Mouse (Mus musculus) limb, embryonic 13.5 days (tissue): ENCODE measurements around the gene Parp14. TPM values are rescaled to one million over a fixed set of nuclear protein-coding genes. Genes with fewer than 3 reads are reported as not detected.

Experiments
- ATAC-seq: fragments of 200-750 bp; cut with Nextera tagmentation; 2 replicates; pipeline ENCODE4 v1.8.0; 2017; ENCODE audit warnings: low read depth, moderate number of reproducible peaks, moderate TSS enrichment; ENCODE audit not compliant: low FRiP score
- H3K27ac ChIP-seq: fragments of 300-500 bp; sonication (generic); 2 replicates; pipeline ENCODE4 v1.5.1; 2015; ENCODE audit warnings: inconsistent platforms, mild to moderate bottlenecking, moderate library complexity
- H3K27me3 ChIP-seq: fragments of 300-500 bp; sonication (generic); 2 replicates; pipeline ENCODE4 v1.6.1; 2015; ENCODE audit warnings: mild to moderate bottlenecking, inconsistent platforms
- H3K36me3 ChIP-seq: fragments of 300-500 bp; sonication (generic); 2 replicates; pipeline ENCODE4 v1.6.1; 2015; ENCODE audit warnings: inconsistent platforms, mild to moderate bottlenecking, moderate library complexity
- H3K4me1 ChIP-seq: fragments of 300-500 bp; sonication (generic); 2 replicates; pipeline ENCODE4 v1.6.1; 2015; ENCODE audit warnings: inconsistent platforms
- H3K4me2 ChIP-seq: fragments of 300-500 bp; sonication (generic); replicated peaks from 2 replicates; pipeline ENCODE4 v1.6.1; 2015; ENCODE audit warnings: inconsistent platforms, mild to moderate bottlenecking, moderate library complexity
- H3K4me3 ChIP-seq: fragments of 300-500 bp; sonication (generic); 2 replicates; pipeline ENCODE4 v1.5.1; 2015; ENCODE audit warnings: moderate library complexity, mild to moderate bottlenecking, inconsistent platforms
- H3K9ac ChIP-seq: fragments of 300-500 bp; sonication (generic); 2 replicates; pipeline ENCODE4 v1.6.1; 2015; ENCODE audit warnings: mild to moderate bottlenecking, inconsistent platforms
- H3K9me3 ChIP-seq: fragments of 300-500 bp; sonication (generic); 2 replicates; pipeline ENCODE4 v1.6.1; 2016; ENCODE audit warnings: inconsistent platforms
- WGBS: fragments of 180-500 bp; shearing (Covaris S2); methylation state at CpG from one replicate; pipeline ENCODE4 v1.1.7; 2015; 5-methylcytosine and 5-hydroxymethylcytosine counted together
- polyA plus RNA-seq: library from polyadenylated mRNA; unstranded; fragments of >200 nt; fragmentation: Nextera tagmentation; extraction: Ambion mirVana; gene quantifications from 2 replicates; pipeline ENCODE4 v1.2.1, GENCODE M21; 2015

Gene Parp14
- 0.57 and 0.59 TPM in 2 replicates for polyA plus RNA-seq

- peak; percentile 36; the same call in 1 of the 2 replicates for ATAC-seq
- Histone ChIP-seq H3K27ac (no peak within 1 kb of the TSS), H3K9ac (peak within 1 kb of the TSS; percentile 76), H3K9me3 (no peaks in the 10 kb centered on the region), H3K4me1 (peaks cover 12% of the 10 kb centered on the region), H3K4me3 (peak within 1 kb of the TSS; percentile 66), H3K27me3 (peaks cover 34% of the 10 kb centered on the region), H3K4me2 (peak within 1 kb of the TSS; percentile 95), H3K36me3 (no peaks in the 10 kb centered on the region)
- WGBS = 1% methylated on average over 38 of the region's 38 CpGs
Observed at GRCm38 (mm10) chr16:35871048-35871851, at the start of gene Parp14. TSS of gene Parp14 (minus strand) at chr16:35871544.

DNA sequence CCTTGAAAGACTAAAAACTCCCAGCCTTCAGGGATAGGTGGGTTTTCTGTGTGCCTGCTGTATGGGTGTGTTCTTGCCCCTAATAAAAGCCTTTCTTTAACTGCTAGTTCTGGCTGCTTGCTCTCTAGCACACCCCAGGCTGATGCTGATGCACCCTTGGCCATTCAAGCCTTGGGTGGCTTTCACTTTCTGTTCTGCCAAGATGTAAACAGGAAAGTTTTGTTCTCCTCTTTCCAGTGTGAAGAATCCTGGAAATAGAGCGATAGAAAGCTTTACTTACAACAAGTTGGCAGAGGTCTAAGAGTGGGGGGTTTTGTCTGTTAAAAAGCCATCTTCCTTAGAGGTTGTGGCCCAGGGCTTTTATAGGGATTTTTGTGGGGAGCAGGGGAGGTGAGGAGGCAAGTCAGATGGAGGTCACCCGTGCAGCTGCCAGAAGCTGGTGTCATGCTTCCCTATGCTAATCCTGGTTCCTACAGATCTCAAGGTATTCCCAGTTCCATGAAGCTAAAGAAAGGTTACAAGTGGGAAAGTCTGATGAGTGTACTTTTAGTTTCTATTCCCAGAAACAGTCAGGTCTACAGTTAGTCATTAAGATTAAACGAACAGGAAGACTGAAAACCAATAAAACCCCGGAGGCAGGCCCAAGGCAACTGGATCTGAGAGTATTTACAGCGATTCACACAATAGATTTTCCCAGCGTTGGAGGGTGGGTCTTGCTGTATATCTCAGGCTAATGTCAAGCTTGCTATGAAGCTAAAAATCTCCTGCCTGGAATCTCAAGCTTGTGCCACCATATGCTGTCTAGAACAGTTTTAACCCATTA, 47.6 kb upstream of the Parp14 start:
- WGBS = 38% methylated on average over 6 of the region's 6 CpGs

GRCm38 (mm10) chr16:35914301-35914700, 43.0 kb upstream of the Parp14 start:
- Histone ChIP-seq H3K27me3 (no peaks in the 10 kb centered on the region), H3K27ac (no peak overlapping the region), H3K4me3 (no peak overlapping the region), H3K4me1 (peaks cover 7% of the 10 kb centered on the region; the same call in 1 of the 2 replicates), H3K4me2 (no peak overlapping the region), H3K9me3 (no peaks in the 10 kb centered on the region), H3K36me3 (no peaks in the 10 kb centered on the region), H3K9ac (no peak overlapping the region)
- 65% methylated on average over 5 of the region's 5 CpGs for WGBS
- no peak for ATAC-seq

More for the DNA sequence above, 47.6 kb upstream of the Parp14 start:
- no peaks in the 10 kb centered on the region for H3K9me3 ChIP-seq
- no peaks in the 10 kb centered on the region for H3K27me3 ChIP-seq
- no peaks in the 10 kb centered on the region for H3K36me3 ChIP-seq
- ATAC-seq = 0 out of 2 replicates have a peak, but pooled peaks have one; percentile 32
- H3K4me2 ChIP-seq = no peak overlapping the region
- H3K27ac ChIP-seq = no peak overlapping the region; the same call in 1 of the 2 replicates
- peaks cover 7% of the 10 kb centered on the region; the same call in 1 of the 2 replicates for H3K4me1 ChIP-seq
- no peak overlapping the region for H3K4me3 ChIP-seq
- H3K9ac ChIP-seq = no peak overlapping the region

DNA sequence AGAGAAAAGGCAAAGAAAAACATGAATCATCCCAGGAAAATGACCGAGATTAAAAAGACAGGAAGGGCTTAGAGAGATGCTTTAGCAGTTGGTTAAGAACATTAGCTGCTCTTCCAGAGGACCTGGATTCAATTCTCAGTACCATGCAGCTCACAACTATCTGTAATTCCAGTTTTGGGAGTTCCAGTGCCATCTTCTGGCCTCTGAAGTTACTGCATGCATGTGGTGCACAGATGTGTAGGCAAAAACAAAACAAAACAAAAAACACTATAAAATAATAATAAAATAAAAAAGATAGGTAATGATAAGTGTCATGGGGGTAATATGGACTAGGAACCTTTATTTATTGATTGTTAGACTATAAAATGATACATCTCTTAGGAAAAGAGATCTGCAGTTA, 42.2 kb upstream of the Parp14 start:
- Histone ChIP-seq H3K4me3 (no peak overlapping the region), H3K27me3 (no peaks in the 10 kb centered on the region), H3K9me3 (no peaks in the 10 kb centered on the region), H3K27ac (no peak overlapping the region), H3K9ac (no peak overlapping the region), H3K4me1 (0 out of 2 replicates have a peak, but pooled peaks cover under 1% of the 10 kb centered on the region), H3K36me3 (no peaks in the 10 kb centered on the region), H3K4me2 (no peak overlapping the region)
- WGBS = 60% methylated on average over 1 of the region's 1 CpGs
- ATAC-seq = no peak

- H3K27me3 ChIP-seq = no peaks in the 10 kb centered on the region
- H3K4me3 ChIP-seq = no peak overlapping the region
- H3K9ac ChIP-seq = no peak overlapping the region
- H3K27ac ChIP-seq = no peak overlapping the region
- 84% methylated on average over 3 of the region's 3 CpGs for WGBS
- no peaks in the 10 kb centered on the region for H3K9me3 ChIP-seq
- no peaks in the 10 kb centered on the region for H3K36me3 ChIP-seq
- no peaks in the 10 kb centered on the region for H3K4me1 ChIP-seq
- no peak for ATAC-seq
- H3K4me2 ChIP-seq = no peak overlapping the region
Observed at GRCm38 (mm10) chr16:35911449-35911848, 40.1 kb upstream of the Parp14 start.

DNA sequence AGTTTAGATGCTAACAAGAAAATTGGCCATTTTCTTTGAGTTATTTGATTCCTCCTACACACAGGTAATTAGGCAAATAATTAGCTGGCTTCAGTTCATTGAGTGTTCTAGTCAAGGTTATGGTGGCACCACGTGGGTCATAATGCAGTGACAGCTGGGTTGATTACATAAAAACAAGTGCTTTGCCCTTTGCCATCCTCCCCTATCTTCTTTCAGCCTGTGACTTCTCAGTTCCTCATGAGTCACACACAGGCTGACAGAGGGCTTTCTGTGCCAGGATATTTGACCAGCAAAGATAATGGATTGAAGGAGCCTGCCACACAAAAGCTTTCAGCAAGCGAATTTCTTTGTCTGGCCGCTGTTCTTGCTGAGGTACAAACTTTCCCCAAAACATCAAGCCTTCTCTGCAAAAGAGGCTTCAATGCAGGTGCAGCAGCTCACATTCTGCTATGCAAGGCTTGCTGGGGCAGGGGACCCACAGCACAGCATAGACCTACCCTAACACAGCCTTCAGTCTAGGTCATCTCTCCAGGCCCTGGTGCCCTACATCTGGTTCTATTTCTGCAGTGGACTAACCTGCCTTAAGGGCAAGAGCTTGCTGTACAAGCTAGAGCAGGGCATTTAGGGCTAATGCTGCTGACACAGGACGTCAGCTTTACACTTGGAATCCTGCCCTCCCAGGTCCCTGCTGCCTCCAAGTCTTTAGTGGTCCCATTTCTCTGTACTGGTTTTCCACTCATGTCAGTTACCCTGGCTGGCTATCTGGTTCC, 36.3 kb upstream of the Parp14 start:
- no peaks in the 10 kb centered on the region for H3K36me3 ChIP-seq
- WGBS = 71% methylated on average over 4 of the region's 4 CpGs
- H3K4me3 ChIP-seq = no peak overlapping the region
- no peaks in the 10 kb centered on the region for H3K4me1 ChIP-seq
- ATAC-seq = no peak
- H3K9ac ChIP-seq = no peak overlapping the region
- no peak overlapping the region for H3K4me2 ChIP-seq
- H3K27ac ChIP-seq = no peak overlapping the region
- no peaks in the 10 kb centered on the region for H3K27me3 ChIP-seq
- no peaks in the 10 kb centered on the region for H3K9me3 ChIP-seq

GRCm38 (mm10) chr16:35906887-35907286, 35.5 kb upstream of the Parp14 start:
- no peaks in the 10 kb centered on the region for H3K4me1 ChIP-seq
- no peaks in the 10 kb centered on the region for H3K36me3 ChIP-seq
- no peak overlapping the region for H3K9ac ChIP-seq
- WGBS = 85% methylated on average over 7 of the region's 7 CpGs
- H3K27ac ChIP-seq = no peak overlapping the region
- H3K9me3 ChIP-seq = no peaks in the 10 kb centered on the region
- ATAC-seq = no peak
- no peak overlapping the region for H3K4me2 ChIP-seq
- no peaks in the 10 kb centered on the region for H3K27me3 ChIP-seq
- H3K4me3 ChIP-seq = no peak overlapping the region

DNA sequence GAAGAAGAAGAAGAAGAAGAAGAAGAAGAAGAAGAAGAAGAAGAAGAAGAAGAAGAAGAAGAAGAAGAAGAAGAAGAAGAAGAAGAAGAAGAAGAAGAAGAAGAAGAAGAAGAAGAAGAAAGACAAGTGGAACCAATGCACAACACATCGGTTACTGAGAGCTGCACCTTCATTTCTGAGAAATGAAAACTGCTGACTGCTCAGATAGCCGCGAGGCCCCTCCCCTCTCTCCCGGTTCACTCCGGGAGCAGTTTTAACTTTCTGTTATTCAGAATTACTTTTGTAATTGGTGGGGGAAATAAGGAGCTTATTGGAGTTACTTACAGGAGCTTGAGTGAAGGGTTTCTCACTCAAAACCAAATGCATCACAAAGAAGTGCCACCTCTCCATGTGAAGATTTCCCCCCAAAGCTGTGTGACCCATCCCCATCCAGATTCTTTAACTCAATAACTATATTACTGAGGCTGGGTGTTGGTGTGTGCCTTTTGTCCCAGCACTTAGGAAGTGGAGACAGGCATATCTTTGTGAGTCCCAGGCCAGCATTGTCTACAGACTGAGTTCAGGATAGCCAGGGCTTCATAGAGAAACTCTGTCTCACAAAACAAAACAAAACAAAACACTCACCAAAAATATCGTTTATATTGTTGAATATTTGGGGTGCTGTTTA, 34.6 kb upstream of the Parp14 start:
- Histone ChIP-seq H3K9me3 (no peaks in the 10 kb centered on the region), H3K27me3 (no peaks in the 10 kb centered on the region), H3K4me3 (no peak overlapping the region), H3K4me2 (no peak overlapping the region), H3K27ac (no peak overlapping the region), H3K4me1 (no peaks in the 10 kb centered on the region), H3K36me3 (no peaks in the 10 kb centered on the region), H3K9ac (no peak overlapping the region)
- WGBS = 68% methylated on average over 6 of the region's 6 CpGs
- ATAC-seq = no peak

DNA sequence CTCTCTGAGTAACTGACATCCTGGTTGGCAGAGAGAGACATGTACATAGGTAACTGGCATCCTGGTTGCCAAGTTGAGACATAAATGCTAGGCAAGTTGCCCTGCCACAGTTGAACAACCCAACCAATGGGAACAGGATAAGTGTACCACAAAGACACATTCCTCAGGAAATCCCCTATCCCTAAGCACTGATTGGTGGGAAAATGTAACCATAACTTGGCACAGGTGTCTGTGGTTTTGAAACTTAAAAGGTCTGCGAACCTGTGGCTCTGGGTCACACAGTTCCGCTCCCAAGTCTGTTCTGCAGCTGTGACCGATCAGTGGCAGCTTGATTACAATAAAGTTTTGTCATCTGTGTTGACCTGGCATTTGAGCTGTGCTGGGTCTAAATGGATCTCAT, 34.0 kb upstream of the Parp14 start:
- ATAC-seq = no peak
- H3K36me3 ChIP-seq = no peaks in the 10 kb centered on the region
- no peaks in the 10 kb centered on the region for H3K27me3 ChIP-seq
- H3K9ac ChIP-seq = no peak overlapping the region
- H3K4me2 ChIP-seq = no peak overlapping the region
- WGBS = 48% methylated on average over 3 of the region's 3 CpGs
- no peak overlapping the region for H3K27ac ChIP-seq
- no peak overlapping the region for H3K4me3 ChIP-seq
- no peaks in the 10 kb centered on the region for H3K4me1 ChIP-seq
- H3K9me3 ChIP-seq = no peaks in the 10 kb centered on the region

DNA sequence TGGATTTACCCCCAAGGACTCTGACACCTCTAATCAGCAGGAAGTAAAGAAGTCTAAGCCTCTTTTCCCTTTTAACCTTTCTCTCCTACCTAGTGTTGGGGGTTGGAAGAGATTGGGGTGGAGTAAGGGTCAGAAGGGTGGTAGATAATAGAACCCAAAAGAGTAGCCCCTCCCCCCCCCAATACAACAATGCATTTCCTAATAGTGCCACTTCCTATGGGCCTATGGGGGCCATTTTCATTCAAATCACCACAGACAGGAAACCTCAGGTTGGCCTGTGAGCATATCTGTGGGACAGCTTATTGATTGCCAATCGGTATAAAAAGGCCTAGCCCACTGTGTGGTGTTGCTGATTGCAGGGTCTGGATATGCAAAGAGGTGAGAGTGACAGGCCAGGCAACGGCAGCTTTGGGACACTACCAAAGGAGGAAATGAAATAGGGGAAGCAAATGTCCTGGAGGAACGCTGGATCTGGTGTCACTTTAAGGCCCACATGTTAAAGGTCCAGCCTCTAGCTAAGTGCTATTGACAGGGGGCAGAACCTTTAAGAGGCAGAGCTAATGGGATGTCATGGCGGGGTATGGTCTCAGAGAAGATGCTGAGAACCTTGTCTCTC, 32.9 kb upstream of the Parp14 start:
- Histone ChIP-seq H3K27me3 (no peaks in the 10 kb centered on the region), H3K36me3 (no peaks in the 10 kb centered on the region), H3K4me2 (no peak overlapping the region), H3K9me3 (no peaks in the 10 kb centered on the region), H3K27ac (no peak overlapping the region), H3K4me1 (no peaks in the 10 kb centered on the region), H3K9ac (no peak overlapping the region), H3K4me3 (no peak overlapping the region)
- ATAC-seq = no peak
- 69% methylated on average over 4 of the region's 4 CpGs for WGBS

GRCm38 (mm10) chr16:35903014-35903640, 31.8 kb upstream of the Parp14 start:
- H3K9me3 ChIP-seq = no peaks in the 10 kb centered on the region
- 88% methylated on average over 6 of the region's 6 CpGs for WGBS

More at GRCm38 (mm10) chr16:35903014-35903640, 31.8 kb upstream of the Parp14 start:
- no peak for ATAC-seq
- H3K36me3 ChIP-seq = no peaks in the 10 kb centered on the region
- H3K27ac ChIP-seq = no peak overlapping the region
- no peak overlapping the region for H3K4me3 ChIP-seq
- H3K4me2 ChIP-seq = no peak overlapping the region
- no peaks in the 10 kb centered on the region for H3K4me1 ChIP-seq
- no peaks in the 10 kb centered on the region for H3K27me3 ChIP-seq
- H3K9ac ChIP-seq = no peak overlapping the region
